Mouse (Mus musculus): ENCODE measurements at regions not wholly inside any gene's neighbourhood (a gene's known extent, or its start where the extent isn't known, plus 50 kb on each side); places are given as distances from the start of the nearest gene placed in this dataset.

DNA sequence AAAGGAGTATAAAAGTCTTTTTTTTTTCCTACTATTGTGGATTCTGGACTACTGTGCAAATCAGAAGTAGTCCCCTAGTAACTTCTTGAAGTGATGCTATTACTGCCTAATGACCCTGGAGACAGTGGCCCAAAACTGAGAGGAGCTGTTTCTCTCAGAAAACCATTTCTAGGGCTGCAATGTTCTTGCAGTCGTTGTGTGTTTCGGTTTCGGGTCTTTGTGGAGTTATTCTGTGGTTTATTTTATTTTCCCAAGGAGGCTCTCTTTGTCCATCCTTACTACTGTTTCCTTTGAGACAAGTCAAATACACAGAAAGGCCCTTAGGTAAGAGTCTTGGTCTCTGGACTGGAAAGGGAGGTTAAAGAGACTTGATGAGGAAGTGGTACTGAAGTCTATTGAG is 258.9 kb downstream of the Adgrl2 start:
- TF ChIP-seq FLI1 (IDR thresholded peaks at IDR 0.05; ENCODE audit: low read length) (no peak), GATA1 (IDR thresholded peaks at IDR 0.05; ENCODE audit: borderline replicate concordance, low read length) (no peak)

Data from megakaryocyte, embryonic 14.5 days (primary cell).